Mouse (Mus musculus) heart, postnatal 25 days (tissue): ENCODE results near the gene Ccl28. TPM values are rescaled to one million over a fixed set of nuclear protein-coding genes. Genes with fewer than 3 reads are reported as not detected.
A peak's percentile ranks its signal among the peaks of the same experiment; 100 is the strongest.
"Not testable (repeated sequence)": the region's sequence is repeated elsewhere in the genome, so short reads cannot be mapped to it uniquely, and the experiment has no call there.

Source experiments
- DNase-seq: peaks from one replicate; pipeline ENCODE4 v3.0.0; 2022; ENCODE audit warnings: low spot score
- intact Hi-C: fragments of 180-260 bp; cut with DNase I; formaldehyde crosslinking; loops from one replicate; pipeline ENCODE4 v1.15.1; 2025
- total RNA-seq, 2 experiments: library from RNA; stranded (reverse); gene quantifications; 2 replicates each; pipeline ENCODE4 v1.2.3; 2021

Ccl28 gene
- under 1 TPM in 1 of 2 experiments, not detected in 1; 0.06 TPM for total RNA-seq

DNA sequence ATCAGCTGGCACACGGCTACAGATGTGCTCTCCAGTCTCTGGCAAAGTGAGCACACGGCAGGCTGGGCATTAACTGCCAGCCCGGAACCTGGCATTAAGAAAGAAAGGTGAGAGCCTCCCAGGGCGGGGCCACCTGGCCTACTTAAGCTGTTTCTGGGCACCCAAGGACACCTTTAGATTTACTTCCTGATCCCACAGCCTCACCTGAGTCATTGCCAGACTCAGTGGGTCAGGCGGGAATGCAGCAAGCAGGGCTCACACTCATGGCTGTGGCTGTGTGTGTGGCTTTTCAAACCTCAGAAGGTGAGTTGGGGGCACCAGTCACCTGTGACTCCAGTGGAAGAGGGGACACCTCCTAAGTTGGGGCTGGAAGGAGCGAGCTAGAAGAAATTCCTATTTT is at the start of gene Ccl28:
Gene Ccl28 (plus strand): TSS at position 186 of the 400 bp plus-strand sequence.
- intact Hi-C loops: no loop called here
- DNase-seq: no peak

DNA sequence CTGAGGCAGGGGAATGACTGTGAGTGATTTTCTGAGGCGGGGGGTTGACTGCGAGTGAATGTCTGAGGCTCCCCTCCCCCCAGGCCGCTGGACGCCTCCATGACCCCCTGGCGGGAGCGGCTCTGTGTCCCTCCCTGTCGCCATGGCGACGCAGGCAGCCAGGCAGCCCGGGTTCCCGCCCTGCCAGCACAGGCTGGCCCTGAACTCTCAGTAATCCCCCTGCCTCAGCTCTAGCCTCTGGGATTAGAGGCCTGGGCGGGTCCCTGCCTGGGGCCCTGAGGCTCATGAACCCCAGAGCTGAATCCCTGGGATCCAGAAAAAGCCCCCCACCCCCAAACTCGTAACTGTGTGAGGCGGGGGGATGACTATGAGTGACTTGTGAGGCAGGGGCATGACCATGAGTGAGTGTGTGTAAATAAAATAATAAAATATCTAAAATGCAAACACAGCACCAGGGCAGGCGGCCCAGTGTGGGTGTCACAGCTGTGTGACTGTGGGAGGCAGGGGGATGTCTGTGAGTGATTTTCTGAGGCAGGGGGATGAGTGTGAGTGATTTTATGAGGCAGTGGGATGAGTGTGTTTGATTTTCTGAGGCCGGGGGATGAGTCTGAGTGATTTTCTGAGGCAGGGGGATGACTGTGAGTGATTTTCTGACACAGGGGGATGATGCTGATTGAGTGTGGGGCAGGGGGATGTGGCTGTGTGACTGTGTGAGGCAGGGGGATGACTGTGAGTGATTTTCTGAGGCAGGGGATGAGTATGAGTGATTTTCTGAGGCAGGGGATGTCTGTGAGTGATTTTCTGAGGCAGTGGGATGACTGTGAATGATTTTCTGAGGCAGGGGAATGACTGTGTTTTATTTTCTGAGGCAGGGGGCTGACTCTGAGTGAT is 27.1 kb upstream of the Ccl28 start:
- intact Hi-C loops, DNase-seq: not testable (repeated sequence)

DNA sequence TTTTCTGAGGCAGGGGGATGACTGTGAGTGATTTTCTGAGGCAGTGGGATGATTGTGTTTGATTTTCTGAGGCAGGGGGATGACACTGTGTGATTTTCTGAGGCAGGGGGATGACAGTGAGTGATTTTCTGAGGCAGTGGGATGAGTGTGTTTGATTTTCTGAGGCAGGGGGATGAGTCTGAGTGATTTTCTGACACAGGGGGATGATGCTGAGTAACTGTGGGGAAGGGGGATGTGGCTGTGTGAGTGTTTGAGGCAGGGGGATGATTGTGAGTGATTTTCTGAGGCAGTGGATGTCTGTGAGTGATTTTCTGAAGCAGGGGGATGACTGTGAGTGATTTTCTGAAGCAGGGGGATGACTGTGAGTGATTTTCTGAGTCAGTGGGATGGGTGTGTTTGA is 25.2 kb upstream of the Ccl28 start:
- DNase-seq, intact Hi-C loops: not testable (repeated sequence)

DNA sequence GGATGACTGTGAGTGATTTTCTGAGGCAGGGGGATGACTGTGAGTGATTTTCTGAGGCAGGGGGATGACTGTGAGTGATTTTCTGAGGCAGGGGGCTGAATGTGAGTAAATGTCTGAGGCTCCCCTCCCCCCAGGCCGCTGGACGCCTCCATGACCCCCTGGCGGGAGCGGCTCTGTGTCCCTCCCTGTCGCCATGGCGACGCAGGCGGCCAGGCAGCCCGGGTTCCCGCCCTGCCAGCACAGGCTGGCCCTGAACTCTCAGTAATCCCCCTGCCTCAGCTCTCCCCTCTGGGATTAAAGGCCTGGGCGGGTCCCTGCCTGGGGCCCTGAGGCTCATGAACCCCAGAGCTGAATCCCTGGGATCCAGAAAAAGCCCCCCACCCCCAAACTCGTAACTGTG is 24.6 kb upstream of the Ccl28 start:
- peak; percentile 42 for DNase-seq

DNA sequence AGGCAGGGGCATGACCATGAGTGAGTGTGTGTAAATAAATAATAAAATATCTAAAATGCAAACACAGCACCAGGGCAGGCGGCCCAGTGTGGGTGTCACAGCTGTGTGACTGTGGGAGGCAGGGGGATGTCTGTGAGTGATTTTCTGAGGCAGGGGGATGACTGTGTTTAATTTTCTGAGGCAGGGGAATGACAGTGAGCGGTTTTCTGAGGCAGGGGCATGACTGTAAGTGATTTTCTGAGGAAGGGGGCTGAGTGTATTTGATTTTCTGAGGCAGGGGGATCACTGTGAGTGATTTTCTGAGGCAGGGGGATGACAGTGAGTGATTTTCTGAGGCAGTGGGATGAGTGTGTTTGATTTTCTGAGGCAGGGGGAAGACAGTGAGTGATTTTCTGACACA is 24.1 kb upstream of the Ccl28 start:
- intact Hi-C loops, DNase-seq: not testable (repeated sequence)

More for the DNA sequence above, 24.6 kb upstream of the Ccl28 start:
- intact Hi-C loops: not testable (repeated sequence)

DNA sequence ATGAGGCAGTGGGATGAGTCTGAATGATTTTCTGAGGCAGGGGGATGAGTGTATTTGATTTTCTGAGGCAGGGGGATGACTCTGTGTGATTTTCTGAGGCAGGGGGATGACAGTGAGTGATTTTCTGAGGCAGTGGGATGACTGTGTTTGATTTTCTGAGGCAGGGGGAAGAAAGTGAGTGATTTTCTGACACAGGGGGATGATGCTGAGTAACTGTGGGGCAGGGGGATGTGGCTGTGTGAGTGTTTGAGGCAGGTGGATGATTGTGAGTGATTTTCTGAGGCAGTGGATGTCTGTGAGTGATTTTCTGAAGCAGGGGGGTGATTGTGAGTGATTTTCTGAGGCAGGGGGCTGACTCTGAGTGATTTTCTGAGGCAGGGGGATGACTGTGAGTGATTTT is 23.5 kb upstream of the Ccl28 start:
- intact Hi-C loops: not testable (repeated sequence)
- peak; percentile 46 for DNase-seq

DNA sequence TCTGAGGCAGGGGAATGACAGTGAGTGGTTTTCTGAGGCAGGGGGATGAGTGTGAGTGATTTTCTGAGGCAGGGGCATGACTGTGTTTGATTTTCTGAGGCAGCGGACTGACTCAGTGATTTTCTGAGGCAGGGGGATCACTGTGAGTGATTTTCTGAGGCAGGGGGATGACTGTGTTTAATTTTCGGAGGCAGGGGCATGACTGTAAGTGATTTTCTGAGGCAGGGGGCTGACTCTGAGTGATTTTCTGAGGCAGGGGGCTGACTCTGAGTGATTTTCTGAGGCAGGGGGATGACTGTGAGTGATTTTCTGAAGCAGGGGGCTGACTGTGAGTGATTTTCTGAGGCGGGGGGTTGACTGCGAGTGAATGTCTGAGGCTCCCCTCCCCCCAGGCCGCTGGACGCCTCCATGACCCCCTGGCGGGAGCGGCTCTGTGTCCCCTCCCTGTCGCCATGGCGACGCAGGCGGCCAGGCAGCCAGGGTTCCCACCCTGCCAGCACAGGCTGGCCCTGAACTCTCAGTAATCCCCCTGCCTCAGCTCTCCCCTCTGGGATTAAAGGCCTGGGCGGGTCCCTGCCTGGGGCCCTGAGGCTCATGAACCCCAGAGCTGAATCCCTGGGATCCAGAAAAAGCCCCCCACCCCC is 20.8 kb upstream of the Ccl28 start:
- intact Hi-C loops: not testable (repeated sequence)
- peak; percentile 33 for DNase-seq

DNA sequence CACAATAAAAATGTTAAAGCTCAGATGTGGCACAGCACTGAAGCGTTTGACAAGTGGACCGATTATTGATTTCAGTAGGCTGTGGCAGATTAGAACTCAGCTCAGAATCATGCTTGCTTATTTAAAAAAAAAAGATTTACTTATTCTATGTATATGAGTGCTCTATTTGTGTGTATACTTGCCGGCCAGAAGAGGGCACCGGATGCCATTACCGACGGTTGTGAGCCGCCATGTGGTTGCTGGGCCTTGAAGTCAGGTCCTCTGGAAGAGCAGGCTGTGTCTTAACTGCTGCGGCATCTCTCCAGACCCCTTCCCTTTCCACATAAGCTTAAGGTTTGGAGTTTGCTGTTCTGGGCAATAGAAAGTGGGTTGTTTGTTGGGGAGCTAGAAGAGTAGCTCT is 19.7 kb upstream of the Ccl28 start:
- intact Hi-C loops, DNase-seq: not testable (repeated sequence)

DNA sequence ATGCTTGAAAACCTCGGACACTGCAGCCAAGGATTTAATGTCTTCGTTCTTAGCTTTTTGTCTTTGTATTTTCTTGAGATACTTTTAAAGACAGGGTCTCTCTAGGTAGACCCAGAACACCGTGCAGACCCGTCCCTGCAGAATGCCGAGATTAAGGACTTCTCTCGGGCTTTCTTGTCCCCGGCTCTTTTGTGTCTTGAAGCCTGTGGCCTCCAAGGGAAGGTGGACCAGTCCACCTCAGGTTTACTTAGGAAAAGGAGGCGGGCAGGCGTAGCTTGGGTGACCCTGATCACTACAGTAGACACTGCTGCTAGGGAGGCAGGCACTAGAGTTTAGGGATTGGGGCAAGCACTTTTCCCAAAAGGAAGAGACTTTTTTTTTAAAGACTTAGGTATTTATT is 19.3 kb upstream of the Ccl28 start:
- DNase-seq, intact Hi-C loops: not testable (repeated sequence)

DNA sequence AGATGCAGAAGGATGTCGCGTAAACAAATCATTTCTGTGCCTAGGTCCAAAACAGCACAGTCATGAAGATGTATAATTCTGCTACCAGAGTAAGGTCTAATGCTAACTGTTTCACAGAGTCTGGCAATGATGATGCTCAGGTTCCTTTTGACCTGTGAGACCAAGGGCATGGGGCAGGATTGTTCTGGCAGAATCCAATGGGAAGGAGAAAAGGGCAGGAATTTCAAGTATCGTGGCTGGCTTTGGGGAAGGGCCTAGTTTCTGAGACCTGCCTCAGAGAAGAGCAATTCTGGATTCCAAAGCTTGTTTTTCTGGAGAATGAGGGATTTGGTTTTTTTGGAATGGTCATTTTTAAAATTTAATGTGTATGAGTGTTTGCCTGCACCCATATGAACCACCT is 4.8 kb upstream of the Ccl28 start:
- no peak for DNase-seq

DNA sequence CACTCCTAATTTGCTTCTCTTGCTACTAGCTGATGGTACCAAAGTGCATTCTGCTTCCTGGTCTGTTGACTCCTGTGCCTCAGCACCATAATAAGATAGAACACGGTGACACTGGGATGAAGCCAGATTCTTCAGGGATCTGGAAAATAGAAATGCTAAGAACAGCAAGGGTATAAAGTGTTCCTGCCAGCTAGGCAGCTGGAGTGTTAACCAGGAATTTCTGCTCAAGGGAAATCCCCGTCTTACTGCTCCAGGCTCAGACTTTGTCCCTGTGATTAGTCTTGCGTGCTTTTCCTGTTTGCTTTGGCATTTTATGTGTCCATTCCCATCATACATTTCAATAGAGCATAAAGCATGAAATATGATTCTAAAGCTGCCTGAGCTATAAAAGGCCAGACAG is 3.9 kb upstream of the Ccl28 start:
- intact Hi-C loops: no loop called here
- DNase-seq: no peak

More for the DNA sequence above, 4.8 kb upstream of the Ccl28 start:
- intact Hi-C loops: no loop called here

DNA sequence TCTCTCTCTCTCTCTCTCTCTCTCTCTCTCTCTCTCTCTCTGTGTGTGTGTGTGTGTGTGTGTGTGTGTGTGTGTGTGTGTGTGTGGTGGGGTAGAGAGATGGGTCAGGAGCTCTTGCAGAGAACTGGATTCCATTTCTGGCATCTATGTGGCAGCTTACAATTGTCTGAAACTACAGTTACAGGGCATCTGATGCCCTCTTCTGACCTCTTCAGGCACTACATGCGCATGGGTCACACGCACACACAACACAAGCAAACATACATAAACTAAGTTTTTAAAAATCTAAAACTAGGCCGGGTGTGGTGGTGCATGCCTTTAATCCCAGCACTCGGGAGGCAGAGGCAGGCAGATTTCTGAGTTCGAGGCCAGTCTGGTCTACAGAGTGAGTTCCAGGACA is 2.3 kb downstream of the Ccl28 start:
- intact Hi-C loops, DNase-seq: not testable (repeated sequence)

DNA sequence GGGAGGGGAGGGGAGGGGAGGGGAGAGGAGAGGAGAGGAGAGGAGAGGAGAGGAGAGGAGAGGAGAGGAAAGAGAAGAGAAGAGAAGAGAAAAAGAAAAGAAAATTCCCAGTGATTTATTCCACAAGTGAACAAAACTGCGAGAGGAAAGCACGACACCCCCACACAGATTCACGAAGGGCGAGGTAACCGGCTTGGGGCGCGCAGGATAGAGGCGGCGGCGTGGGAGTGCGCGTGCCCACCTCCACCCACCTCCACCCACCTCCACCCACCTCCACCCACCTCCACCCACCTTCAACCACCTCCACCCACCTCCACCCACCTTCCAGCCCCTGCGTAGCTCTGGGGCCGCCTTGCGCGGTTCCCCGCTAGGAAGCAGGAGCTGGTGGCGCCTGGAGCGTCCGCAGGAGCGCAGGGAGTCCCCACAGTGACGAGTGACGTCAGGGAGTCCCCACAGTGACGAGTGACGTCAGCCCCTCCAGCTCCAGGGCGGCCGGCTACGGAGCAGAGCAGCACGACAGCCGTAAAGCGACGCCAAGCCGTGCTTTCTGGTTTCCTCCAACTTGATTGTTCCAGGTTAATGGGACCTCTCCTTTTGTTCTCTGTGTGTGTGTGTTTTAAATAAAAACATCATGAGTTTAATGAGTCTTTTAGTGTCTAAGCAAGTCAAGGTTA is 8.0 kb downstream of the Ccl28 start:
- peak; percentile 61 for DNase-seq
- intact Hi-C loops: no loop called here

DNA sequence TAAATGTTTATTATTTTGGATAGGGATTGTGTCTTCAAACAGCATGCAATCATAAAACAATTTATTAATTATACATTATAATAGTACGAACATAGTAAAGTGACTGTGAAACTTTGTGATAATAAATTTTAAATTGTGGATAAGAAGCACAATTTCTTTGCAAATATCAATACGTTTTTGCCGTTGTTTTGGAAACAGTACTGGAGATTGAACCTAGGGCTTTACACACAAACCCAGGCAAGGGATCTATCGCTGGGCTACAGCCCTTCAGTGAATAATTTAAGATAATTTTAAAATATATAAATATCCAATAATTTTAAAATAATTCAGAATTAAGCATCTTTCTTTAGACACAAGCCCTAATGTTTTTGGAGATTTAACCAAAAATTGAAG is 8.5 kb downstream of the Ccl28 start:
- intact Hi-C loops: no loop called here
- no peak for DNase-seq

DNA sequence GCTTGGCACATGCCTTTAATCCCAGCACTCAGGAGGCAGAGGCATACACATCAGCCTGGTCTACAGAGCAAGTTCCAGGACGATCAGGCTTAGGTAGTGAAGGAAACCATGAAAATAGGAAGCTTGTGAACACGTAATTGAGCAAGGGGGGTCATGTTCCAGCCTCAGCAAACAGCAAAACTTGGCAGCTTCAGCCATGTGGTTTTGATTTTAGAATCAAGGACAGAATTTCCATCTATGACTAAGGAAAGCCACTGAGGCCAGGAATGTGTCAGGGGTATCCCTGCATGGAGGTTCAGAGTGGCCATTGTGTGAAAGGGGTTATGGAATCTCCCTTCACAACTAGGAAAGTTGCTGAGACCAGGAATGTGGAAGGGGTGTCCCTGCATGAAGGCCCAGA is 11.9 kb downstream of the Ccl28 start:
- DNase-seq: no peak
- intact Hi-C loops: loop anchor here (5.0 kb wide), 1 partner anchor 157 kb away; the partner anchor contains the start of gene Zfp131

DNA sequence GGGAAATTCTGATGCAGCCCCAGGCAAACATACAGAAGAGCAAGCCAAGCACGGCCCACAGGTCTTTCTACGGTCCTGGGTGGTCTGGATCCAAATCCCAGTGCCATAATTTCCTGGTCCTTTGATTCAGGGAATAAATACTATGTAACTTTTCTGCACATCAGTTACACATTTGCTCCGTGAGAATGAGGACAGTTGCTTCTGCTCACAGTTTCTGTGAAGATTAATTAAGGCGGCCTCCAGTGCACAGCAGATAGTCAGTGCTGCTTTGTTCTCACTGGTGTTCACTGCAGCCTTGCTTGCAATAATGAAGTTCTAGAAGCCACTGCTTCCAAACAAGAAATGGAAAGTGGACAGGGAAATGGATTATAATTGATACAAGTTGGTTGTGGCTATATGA is 14.2 kb downstream of the Ccl28 start:
- intact Hi-C loops: loop anchor here (5.0 kb wide), 1 partner anchor 154 kb away; the partner anchor contains the start of gene Zfp131
- no peak for DNase-seq

DNA sequence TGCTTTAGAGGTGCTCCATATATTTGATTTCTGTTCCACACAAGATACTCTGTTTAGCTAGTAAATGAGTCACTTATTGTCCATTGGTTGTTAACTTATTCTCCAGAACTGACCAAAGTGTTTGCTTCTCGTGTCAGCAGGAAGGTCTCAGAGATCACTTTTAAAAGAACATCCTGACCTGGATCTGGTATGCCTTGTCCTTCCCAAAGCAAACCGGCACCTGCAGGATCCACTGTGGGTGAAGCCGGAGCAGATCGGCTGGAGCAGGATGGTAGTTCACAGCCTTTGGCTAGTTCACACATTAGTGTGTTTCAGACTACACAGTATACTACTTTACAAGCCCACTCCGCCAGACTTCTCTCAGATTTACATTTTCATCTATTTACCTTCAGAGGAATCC is 14.8 kb downstream of the Ccl28 start:
- no peak for DNase-seq
- intact Hi-C loops: loop anchor here (5.0 kb wide), 1 partner anchor 154 kb away; the partner anchor contains the start of gene Zfp131

DNA sequence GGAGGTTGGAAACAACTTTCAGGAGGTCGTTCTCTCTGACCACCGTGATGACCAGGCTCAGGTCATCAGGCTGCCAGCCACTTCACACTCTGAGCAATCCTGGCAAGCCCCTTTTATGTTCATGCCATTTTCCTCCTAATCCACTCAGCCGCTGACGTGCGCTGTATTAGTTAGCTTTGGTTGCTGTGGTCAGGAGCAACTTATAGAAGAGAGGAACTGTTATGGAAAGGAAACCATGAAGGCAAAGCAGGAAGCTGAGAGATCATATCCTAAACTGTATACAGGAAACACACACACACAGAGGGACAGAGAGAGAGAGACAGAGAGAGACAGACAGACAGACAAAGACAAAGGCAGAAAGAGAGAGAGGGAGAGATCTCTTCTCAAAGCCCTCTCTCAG is 15.7 kb downstream of the Ccl28 start:
- intact Hi-C loops: loop anchor here (5.0 kb wide), 1 partner anchor 153 kb away; the partner anchor contains the start of gene Zfp131

DNA sequence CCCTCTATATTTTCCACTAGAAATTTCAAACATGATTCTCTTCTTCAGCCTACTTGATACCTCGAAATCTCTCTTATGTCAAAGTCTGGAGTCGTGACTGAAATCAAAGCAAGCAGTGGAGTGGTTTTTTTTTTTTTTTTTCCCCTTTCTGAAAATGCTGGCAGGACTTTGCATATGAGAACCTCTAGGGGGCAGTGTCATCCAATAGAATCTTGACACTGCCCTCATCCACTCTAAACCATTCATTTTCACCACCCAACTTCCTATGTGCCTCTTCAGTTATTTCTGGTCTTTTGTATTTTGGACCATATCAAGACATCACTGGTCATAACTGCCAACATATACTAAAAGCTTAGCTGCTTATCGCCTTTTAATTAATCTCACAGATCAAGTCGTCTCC is 16.9 kb downstream of the Ccl28 start:
- intact Hi-C loops: loop anchor here (2.0 kb wide), 2 partner anchors 84 to 160 kb away; no protein-coding TSS in a partner anchor
- no peak for DNase-seq

More for the DNA sequence above, 15.7 kb downstream of the Ccl28 start:
- no peak for DNase-seq

DNA sequence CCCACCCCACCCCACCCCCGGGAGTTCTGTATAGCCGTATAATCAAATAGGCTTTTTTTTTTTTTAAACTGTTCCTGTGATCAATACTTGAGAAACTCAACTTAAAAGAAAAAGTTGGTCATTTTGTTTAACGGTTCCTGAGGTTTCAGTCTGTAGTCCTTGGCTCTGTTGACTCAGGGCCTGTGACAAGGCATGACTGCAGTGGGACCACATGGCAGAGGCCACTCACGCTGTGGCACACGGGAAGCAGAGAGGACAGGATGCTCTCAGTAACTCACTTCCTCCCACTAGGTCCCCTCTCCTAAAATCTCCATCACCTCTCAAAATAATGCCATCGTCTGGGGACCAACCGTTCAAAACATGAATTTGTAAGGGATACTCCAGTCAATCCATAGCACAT is 17.5 kb downstream of the Ccl28 start:
- DNase-seq: no peak
- intact Hi-C loops: loop anchor here (2.0 kb wide), 2 partner anchors 84 to 160 kb away; no protein-coding TSS in a partner anchor
